Mouse (Mus musculus): Measurements from ENCODE around the gene Ccdc172.

The Ccdc172 gene

DNA sequence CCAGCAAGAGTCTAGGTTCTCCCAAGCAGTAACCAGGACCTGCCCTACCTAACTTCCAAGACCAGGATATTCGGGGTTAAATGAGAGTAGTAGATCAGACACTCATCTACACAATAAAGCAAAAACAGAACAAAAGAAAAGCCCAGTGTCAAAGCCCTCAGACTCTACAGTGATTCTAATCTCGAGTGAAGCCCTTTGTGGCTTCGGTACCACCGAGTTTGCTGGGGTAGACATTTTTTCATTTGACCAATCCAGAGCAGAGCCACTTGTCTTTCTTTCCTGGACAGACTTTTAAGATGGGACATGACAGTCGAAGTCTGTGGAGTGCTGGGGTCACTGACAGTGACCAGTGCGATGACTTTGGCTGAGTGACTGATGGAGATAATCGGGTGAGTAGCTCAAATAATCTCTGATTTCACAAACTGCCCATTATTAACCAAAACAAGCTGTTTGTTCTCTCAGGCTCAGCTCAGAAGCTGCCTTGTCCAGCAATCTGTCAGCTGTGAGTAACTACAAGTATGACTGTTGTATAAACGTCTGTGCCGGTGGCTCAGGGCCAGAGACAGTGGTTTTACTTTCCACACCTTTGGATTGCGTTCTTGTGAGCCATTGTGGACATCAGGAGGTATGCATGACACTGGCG lies 60.8 kb downstream of the Ccdc172 start:
- no peak for DNase-seq

DNA sequence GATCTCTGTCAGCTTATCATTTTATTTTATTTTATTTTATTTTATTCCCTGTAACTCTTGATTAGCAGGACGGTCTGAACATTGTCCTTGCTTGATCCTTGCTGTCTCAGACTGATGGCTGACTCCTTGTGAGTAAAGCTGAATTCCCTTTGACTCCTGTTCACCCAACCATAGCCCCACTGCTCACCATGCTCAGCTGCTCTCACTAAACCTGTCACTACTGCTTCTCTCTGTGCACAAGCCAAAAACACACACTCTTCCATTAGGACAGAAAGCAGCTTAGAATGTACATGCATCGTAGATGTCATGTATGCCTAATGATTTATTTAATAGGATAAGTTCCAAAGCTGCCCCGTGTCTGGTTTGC lies 61.3 kb downstream of the Ccdc172 start:
- DNase-seq: no peak

DNA sequence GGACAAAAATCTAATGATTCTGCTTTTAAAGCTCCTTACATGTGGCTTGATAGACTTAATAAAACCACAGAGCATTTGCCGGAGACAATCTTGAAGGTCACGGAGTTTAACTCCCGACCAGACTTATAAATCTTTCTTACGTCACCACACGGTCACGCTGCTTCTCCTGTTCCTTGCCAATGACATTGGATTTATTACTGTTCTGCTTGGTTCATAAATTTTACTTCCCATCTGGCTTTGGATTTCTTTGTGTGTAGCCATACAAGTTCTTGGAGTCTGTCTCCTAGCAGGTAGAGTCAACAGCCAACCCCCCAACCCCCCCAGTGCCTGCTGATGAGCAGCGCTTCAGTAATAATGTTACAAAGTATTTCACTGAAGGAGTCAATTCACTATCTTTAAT lies 70.2 kb downstream of the Ccdc172 start:
- no peak for DNase-seq

DNA sequence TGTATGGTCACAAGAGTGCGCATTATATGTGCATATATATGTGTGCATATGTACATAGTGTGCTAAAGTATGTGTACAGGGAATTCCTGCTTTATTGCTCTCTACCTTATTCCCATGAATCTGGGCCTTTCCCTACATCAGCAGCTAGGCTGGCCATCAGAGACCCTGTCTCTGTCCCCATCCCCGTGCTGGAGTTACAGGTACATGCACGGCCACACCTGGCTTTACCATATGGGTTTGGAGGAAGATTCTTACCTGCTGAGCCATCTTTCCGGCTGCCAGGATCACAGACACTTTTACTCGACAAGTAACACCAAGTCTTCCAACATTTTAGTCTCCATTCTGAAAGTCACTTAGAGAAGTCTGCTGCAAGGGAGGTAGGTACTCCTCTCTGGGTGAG lies 71.2 kb downstream of the Ccdc172 start:
- no peak for DNase-seq

DNA sequence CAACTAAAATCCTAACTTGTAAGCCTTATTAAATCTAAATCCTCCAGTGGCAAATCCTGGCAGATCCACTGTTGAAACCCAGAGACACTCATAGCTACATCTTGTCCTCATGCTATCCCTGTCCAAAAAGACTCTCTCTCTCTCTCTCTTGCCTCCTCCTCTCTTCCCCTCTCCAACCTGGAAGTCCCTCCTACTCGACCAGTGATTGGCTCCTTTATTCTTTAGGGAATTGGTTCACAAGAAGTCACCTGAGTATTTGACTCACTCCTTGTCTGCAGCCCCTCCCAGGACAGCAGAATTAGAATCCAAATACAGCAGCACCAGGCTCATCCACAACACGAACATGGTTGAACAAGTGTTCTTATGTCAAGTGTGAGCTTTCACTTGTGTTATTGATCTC lies 74.3 kb downstream of the Ccdc172 start:
- no peak for DNase-seq

DNA sequence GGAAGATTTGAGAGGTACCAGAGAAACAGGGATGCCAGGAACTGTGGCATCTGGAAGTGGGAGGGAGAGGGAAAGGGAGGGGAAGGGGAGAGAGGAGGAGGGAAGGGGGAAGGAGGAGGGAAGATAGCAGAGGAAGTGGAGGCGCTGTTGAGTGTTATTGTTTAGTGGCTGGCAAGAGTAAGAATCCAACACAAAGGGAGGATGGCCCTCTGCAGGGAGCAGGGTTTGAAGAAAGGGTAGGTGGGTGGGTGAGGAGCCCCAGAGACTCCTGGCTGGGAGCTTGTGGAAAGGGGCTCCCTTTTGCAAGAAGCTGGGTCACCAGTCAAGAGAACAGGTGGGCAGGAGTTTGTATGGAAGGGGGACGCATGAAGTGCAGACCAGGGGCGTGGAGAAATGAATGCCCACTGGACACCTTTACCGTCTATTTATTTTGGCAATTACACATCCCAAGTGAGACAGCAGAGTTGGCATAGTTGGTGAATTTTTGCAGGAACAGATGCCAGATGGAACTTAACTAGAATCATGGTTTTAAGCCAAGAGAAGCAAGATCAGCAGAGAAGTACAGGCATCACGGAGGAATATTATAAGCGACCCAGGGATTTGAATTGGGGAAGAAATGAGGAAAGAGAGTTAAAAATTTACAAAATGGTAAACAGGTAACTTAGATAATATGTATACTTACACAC lies 78.6 kb downstream of the Ccdc172 start:
- no peak for DNase-seq

DNA sequence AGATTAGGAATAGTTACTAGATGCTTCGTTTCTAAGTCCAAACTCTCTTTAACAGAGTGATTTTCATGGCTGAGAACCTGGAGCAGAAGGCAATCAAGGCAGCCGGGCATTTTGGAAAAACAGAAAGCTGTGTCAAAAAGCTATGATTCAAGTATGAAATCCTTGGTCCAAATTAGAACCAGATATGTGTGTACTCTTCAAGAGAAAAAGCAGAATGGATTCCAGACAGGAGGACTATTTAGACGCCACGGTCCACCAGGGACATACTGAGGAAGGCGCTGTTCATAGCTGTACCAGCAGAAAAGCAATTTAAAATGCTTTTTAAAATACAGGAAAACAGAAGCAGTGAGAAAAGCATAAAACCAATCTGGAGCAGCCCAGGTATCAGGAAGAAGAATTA lies 88.6 kb downstream of the Ccdc172 start:
- no peak for DNase-seq

Data from cerebellum, adult 8-10 months (tissue).